Mouse (Mus musculus) adrenal gland, postnatal 14 days (tissue): ENCODE measurements at regions not wholly inside any gene's neighbourhood (a gene's known extent, or its start where the extent isn't known, plus 50 kb on each side); places are given as distances from the start of the nearest gene placed in this dataset.

Experiments
- DNase-seq: peaks from one replicate; pipeline ENCODE4 v3.0.0; 2021; ENCODE audit warnings: mixed read lengths

DNA sequence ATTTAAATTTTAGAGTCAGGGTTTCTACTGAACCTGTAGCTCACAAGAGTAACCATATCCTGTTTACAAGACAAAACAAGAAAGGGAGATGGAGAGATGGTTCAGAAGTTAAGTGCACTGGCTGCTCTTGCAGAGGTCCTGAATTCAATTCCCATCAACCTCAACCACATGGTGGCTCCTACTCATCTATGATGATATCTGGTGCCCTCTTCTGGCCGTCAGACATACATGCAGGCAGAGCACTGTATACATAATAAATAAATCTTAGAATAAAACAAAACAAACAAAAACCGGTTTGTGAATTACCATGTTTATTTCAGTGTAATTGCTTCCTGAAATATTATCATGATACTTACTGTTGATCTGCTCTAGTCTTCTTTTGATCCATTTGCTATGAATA is 845.4 kb downstream of the Pcdh18 start:
- DNase-seq: no peak

DNA sequence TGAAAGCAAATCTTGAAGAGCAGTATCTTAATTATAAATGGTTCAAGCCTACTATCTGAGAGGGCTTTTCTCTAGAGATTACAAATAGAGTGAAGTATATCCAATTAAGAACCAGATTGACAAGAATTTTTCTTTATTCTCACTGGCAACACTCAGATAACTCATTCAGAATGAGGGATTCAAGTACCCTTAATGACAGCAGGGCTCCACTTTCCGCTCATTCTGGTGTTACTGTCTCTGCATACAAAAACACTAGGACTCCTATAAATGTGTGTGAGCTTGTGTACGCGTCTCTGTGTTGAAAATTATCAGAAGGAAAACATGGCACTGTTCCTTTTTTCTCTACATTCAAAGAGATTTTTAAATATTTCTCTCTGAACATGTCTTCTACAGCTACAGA is 866.7 kb downstream of the Pcdh18 start:
- DNase-seq: no peak

DNA sequence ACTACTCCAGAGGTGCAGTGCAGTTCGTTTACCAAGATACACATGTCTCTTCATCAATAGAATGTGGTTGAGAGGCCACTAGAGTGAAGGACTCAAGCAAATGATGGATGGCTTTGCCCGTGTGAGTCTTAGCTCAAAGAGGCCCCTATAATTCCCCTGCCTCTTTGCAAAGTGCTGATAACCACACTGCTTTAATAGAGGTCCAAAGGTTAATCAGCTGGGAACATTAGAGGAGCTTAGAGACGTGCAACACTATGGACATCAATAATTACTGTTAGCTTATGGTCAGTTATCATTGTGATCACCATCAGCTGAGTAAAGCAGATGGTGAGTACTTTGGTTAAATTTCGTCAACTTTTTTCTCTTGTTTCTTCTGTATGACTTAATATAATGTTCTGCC is 869.2 kb downstream of the Pcdh18 start:
- DNase-seq: no peak

DNA sequence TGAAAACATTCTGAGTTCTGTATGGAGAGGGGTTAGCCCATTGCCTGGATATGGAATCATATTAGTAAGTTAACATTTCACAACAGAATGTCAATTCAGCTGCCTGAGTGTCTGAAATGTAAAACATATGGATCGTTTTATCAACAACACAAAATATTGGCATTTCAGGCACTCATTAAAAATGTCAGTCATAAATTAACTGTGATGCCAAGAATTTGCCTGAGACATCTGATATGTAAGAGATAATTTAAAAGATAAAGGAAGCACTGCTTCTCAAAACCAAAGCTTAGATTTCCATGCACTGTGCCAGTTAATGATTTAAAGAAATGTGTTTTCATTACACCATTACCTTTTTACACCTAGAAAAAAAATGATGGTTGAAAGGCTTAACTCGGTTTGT is 887.6 kb downstream of the Pcdh18 start:
- DNase-seq: no peak

DNA sequence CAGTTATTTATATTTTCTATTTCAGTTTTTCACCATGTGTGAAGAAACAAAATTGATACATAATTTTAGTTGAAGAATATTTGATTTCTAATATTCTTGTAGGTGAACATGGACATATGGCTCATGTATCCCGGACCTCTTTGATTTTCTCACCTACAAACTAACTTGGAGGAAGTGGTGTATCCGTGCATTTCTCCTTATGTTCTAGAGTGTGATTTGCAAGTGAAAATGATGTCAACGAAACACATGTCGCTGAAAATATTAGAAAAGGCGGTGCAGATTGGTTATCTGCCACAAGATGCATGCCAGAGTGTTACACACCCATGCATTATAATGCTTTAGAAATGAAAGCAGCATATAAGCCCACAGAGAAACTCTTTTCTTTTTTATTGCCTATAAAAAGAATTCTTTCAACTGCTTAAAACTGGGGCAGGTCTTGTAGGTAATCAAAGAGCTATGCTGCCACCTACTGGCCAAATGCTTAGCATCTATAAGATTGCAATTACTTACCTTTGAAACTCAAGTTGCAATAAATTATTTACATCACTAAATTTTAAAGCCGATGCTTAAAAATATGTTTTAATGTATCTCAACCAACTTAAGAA is 911.0 kb downstream of the Pcdh18 start:
- DNase-seq: peak; percentile 68

DNA sequence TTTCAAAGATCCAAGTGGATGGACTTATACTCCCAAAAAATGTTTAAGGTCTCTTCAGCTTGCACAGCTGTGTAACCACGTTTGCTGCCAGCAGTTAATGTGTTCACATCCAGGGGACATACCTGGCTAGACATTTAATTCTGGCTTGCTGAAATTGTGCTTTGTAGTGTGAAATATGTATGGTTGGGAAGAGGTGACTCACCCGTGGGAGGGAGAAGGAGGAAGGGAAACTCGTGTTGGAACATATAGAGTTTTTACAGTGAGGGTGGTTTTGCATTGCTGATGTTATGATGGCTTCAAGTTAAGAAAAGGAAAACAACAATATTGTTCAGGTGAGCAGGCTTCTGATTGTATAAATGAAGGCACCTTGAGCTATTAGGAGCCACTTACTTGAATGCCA is 916.4 kb downstream of the Pcdh18 start:
- DNase-seq: no peak

DNA sequence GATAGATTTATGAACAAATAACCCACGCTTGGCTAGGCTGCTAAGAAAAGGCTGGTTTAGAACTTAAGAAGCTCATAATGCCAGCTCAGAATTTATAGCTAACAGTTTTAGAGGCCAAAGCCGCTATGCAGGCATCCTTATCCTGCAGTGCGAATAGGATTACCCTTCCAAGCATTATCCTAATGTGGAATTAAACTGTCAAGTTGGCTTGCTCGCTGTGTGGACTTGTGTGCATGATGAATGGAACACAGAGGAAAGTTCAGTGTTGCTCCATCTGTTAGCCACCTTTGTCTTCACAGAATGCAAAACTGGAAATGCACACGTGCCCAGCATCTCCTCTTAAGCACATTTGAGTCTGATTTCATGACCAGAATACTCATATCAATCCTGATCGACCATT is 933.8 kb downstream of the Pcdh18 start:
- no peak for DNase-seq

DNA sequence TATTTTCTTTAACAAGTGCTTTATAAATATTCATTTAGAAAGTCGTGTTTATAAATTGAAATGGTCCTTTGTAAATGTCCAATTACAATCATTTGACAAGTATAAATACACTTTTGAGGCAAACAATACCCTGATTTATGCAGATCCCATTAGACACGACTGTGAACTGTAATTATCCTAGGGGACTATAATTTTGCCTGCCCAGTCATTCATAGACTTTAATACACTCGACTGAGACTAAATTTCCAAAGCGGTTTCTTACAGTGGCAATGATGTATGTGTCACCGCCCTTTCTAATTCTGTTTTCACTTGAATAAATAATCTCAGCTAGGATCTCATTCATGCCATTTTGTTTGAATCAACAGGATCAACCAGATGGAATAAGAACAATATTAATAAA is 952.7 kb downstream of the Pcdh18 start:
- DNase-seq: no peak

DNA sequence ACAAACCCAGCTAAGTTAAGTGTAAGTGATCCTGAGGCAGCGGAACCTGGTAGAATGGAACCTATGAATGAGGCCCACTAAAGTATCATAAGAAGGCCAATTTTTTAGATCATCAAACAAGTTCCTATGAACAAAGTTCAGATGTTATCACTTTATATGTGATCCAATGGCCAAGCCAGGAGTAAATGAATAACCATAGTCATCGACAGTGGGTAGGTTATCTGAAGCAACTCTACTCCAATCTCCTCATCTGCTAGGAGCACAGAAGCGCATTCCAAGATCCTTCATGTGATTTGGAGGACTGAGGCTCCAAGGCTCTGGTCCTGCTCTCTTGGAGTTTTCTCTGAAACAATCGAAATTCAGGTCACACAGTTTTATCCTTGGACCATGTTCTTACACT is 985.4 kb downstream of the Pcdh18 start:
- no peak for DNase-seq
